Mouse (Mus musculus): ENCODE results near the gene Stbd1. TPM values are rescaled to one million over a fixed set of nuclear protein-coding genes. Genes with fewer than 3 reads are reported as not detected.

Stbd1 gene
- polyA plus RNA-seq, 1 experiment from 2014 or later, result 33.5 TPM

DNA sequence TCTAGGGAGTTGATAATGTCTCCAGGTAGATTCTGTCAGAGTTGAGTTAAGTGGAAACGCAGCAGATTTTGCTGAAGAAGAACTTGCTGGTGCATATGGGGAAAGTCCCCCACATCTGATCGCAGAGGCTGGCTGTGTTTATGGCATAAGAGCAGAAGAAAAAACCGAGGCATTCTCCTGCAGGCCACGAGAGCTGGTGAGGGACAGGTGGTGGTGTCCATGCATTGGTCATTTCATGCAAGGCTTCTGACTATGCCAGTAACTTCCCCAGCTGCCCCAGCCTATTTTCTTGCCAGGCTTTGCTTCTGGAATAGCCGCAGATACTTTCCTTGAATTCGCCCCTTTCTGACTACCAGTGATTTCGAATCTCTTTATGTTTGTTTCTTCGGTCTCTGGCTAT, 6.0 kb upstream of the Stbd1 start:
- Histone ChIP-seq H3K9me3 (replicated peaks) (no peaks in the 10 kb centered on the region), H3K27me3 (peaks cover 4% of the 10 kb centered on the region; the same call in 1 of the 2 replicates), H3K36me3 (no peaks in the 10 kb centered on the region), H3K9ac (no peak overlapping the region), H3K4me2 (no peak overlapping the region), H3K4me3 (replicated peaks) (no peak overlapping the region), H3K27ac (no peak overlapping the region), H3K4me1 (no peaks in the 10 kb centered on the region)
- WGBS, result 92% methylated on average over 8 of the region's 8 CpGs
- no peak for ATAC-seq (replicated peaks; ENCODE audit: low FRiP score)

DNA sequence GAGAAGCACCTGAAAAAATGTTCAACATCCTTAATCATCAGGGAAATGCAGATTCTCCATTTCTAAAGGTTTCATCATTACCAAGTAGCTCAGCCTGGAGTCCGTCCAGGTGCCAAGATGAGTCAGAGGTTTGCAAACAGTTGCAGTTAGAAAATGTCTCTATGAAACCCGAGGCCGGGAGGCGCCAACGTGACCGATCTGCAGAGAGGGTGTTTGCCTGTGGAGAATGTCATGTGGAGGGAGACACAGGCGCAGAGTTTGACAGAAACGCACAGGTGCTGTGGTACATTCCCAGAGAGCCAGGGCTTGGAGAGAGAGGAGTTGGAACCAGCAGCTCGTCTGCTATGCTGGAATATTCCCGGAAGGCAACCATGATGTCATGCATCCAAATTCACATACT, 3.8 kb upstream of the Stbd1 start:
- Histone ChIP-seq H3K4me2 (no peak overlapping the region), H3K27ac (no peak overlapping the region), H3K27me3 (peaks cover 4% of the 10 kb centered on the region; the same call in 1 of the 2 replicates), H3K4me3 (replicated peaks) (no peak overlapping the region), H3K36me3 (no peaks in the 10 kb centered on the region), H3K4me1 (peaks cover 14% of the 10 kb centered on the region), H3K9me3 (replicated peaks) (no peaks in the 10 kb centered on the region), H3K9ac (no peak overlapping the region)
- ATAC-seq (replicated peaks; ENCODE audit: low FRiP score), result no peak
- 73% methylated on average over 10 of the region's 10 CpGs for whole genome bisulfite sequencing

DNA sequence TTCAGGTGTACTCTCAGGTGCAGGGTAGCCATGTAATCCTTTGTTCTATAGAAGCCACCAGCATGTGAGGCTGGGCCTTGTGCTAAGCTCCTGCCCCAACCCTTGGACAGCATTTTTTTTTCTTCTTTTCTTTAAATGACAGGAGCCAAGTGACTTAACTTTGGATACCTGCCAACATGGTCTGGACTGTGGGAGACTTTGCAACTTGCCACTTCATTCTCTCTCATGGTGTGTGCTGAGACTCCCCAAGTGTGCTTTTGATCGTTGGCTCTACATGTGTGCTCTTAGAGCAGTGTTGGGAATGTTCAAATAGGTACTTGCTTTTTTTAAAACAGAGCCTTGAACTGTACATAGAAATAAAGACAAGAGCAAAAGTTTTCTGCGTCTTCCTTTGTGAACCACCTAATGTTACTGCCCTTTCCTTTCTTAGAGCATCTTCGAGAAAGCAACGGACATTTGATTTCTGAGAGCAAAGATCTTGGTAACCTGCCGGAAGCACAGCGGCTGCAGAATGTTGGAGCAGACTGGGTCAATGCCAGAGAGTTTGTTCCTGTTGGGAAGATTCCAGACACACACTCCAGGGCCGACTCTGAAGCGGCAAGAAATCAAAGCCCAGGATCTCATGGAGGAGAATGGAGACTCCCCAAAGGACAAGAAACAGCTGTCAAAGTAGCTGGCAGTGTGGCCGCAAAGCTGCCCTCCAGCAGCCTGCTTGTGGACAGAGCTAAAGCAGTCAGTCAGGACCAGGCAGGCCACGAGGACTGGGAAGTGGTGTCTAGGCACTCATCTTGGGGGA, 1.8 kb downstream of the Stbd1 start:
- Histone ChIP-seq H3K27me3 (peaks cover 8% of the 10 kb centered on the region; the same call in 1 of the 2 replicates), H3K4me2 (peak overlapping the region; percentile 96), H3K4me1 (peaks cover 28% of the 10 kb centered on the region), H3K36me3 (no peaks in the 10 kb centered on the region), H3K9ac (no peak overlapping the region), H3K9me3 (replicated peaks) (no peaks in the 10 kb centered on the region), H3K4me3 (replicated peaks) (peak overlapping the region; percentile 76), H3K27ac (peak overlapping the region; percentile 41)
- 45% methylated on average over 10 of the region's 10 CpGs for WGBS
- no peak for ATAC-seq (replicated peaks; ENCODE audit: low FRiP score)

DNA sequence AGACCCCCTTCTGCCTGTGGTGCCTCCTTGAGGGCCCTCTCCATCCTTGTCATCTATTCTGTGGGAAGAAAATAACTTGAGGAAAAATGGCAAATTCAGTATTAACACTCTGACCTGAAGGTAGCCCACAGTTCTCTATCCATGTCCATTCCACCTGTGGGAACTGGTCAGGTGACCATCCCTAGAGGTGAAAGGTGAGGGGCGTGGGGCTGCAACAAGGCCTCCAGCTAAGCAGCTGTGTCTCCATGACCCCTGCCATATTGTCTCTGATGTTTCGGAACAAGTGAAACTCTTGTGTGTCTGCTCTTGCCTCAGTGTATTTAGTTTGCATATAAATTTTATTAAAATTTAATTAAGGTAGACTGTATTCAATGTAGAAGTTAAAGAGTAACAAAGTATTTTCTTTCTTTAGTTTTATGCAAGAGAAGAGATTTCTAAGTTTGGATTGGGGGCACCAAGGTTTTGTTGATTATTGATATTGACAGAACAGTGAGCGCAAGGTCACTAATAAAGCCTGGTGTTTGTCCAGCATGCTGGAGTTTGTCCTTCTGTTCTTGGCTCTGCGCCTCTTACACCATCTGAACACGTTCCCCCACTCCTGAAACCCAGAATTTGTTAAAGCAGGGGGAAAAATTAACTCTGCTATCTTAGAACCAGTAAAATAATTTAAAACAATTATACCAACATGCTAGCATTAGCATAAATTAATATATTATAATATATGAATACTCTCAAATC, 4.8 kb downstream of the Stbd1 start:
- no peak for ATAC-seq (replicated peaks; ENCODE audit: low FRiP score)
- Histone ChIP-seq H3K4me1 (peaks cover 25% of the 10 kb centered on the region; the same call in 1 of the 2 replicates), H3K9ac (no peak overlapping the region), H3K27ac (no peak overlapping the region), H3K9me3 (replicated peaks) (no peaks in the 10 kb centered on the region), H3K27me3 (0 out of 2 replicates have a peak, but pooled peaks cover 4% of the 10 kb centered on the region), H3K36me3 (no peaks in the 10 kb centered on the region), H3K4me2 (no peak overlapping the region), H3K4me3 (replicated peaks) (no peak overlapping the region)
- 84% methylated on average over 5 of the region's 5 CpGs for WGBS

DNA sequence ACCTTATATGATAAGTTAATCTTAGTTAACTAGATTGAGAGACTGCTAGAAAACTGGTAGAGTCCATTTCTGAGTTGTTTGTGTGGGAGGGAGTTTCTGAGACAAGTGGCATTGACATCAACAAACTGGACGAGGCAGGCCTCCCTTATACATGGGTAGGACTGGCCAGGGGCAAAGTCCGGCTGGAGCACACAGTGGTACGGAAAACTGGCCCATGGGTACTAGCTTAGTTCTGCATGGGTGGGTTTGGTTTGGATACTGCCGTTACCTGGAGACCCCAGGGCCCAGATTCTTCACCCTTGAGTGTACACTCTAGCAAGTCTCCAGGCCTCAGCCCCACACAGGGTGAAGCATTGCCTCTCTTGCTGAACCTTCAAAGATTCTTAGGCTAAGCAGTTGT, 9.9 kb downstream of the Stbd1 start:
- Histone ChIP-seq H3K27ac (no peak overlapping the region), H3K27me3 (no peaks in the 10 kb centered on the region), H3K9me3 (replicated peaks) (no peaks in the 10 kb centered on the region), H3K4me2 (no peak overlapping the region), H3K4me1 (no peaks in the 10 kb centered on the region), H3K9ac (no peak overlapping the region), H3K36me3 (no peaks in the 10 kb centered on the region), H3K4me3 (replicated peaks) (no peak overlapping the region)
- ATAC-seq (replicated peaks; ENCODE audit: low FRiP score), result 0 out of 2 replicates have a peak, but pooled peaks have one; percentile 60
- 81% methylated on average over 4 of the region's 4 CpGs for WGBS

DNA sequence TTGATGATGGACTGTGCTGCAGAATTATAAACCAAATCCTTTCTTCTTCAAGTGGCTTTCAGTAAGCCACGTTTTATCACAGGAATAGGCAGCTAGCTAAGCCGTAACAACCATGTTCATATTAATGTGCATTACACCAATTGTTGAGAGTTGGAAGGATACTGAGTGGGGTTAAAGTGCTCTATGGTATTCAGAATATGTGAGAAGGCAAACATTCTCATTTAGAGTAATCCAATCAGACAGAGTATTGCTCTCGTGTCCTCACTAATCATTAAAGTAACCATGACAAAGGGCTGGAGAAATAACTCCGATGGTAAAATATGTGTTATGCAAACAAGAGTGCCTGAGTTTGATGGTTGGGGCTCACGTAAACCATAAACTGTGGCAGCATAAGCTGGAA, 19.0 kb downstream of the Stbd1 start:
- H3K27me3 ChIP-seq, result no peaks in the 10 kb centered on the region
- no peaks in the 10 kb centered on the region for H3K36me3 ChIP-seq
- no peak overlapping the region for H3K9ac ChIP-seq
- ATAC-seq (replicated peaks; ENCODE audit: low FRiP score), result no peak
- 69% methylated on average over 5 of the region's 5 CpGs for WGBS
- H3K27ac ChIP-seq, result no peak overlapping the region
- H3K9me3 ChIP-seq (replicated peaks), result no peaks in the 10 kb centered on the region
- H3K4me3 ChIP-seq (replicated peaks), result no peak overlapping the region
- no peak overlapping the region for H3K4me2 ChIP-seq
- H3K4me1 ChIP-seq, result no peaks in the 10 kb centered on the region

DNA sequence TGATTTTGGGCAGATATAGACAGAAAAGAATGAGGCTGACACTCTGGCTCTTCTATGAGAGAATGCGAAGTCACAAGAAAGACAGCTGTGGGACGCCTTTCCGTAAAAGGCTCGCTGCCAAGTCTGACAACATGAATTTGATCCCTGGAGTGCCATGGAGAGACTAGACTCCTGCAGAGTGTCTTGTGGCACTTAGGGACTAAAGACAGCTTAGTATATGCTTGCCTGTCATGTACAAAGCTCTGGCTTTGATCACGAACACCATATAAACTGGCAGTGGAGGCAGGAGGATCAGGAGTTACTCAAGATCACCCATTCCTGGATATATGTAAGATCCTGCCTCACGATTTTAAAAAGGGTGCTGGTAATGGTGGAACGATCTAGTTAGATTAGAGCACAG, 25.1 kb downstream of the Stbd1 start:
- Histone ChIP-seq H3K4me3 (replicated peaks) (no peak overlapping the region), H3K27me3 (no peaks in the 10 kb centered on the region), H3K36me3 (no peaks in the 10 kb centered on the region), H3K27ac (no peak overlapping the region), H3K4me1 (no peaks in the 10 kb centered on the region), H3K9me3 (replicated peaks) (no peaks in the 10 kb centered on the region), H3K4me2 (no peak overlapping the region), H3K9ac (no peak overlapping the region)
- ATAC-seq (replicated peaks; ENCODE audit: low FRiP score), result no peak
- WGBS, result 83% methylated on average over 7 of the region's 7 CpGs

DNA sequence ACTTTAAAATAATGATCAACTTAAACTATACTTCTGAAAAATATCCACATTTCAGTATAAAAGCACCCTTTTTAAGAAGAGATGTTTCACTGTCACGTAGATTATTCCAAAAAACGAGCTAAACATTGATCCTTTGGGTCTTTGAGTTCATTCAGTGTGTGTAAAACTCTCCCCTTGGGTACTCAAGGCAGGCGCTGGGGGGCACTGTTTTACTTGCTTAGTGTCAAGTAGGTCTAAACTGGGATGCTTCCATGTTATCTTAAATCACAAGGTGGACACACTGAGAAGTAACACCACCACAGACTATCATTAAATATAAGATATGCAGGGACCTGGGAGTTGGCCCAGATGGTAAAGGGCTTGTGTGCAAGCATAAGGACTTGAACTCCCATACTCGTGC, 30.7 kb downstream of the Stbd1 start:
- Histone ChIP-seq H3K27me3 (no peaks in the 10 kb centered on the region), H3K4me1 (no peaks in the 10 kb centered on the region), H3K36me3 (no peaks in the 10 kb centered on the region), H3K4me3 (replicated peaks) (no peak overlapping the region), H3K9ac (no peak overlapping the region), H3K27ac (no peak overlapping the region), H3K4me2 (no peak overlapping the region), H3K9me3 (replicated peaks) (no peaks in the 10 kb centered on the region)
- ATAC-seq (replicated peaks; ENCODE audit: low FRiP score), result no peak
- WGBS, result 71% methylated on average over 4 of the region's 4 CpGs

DNA sequence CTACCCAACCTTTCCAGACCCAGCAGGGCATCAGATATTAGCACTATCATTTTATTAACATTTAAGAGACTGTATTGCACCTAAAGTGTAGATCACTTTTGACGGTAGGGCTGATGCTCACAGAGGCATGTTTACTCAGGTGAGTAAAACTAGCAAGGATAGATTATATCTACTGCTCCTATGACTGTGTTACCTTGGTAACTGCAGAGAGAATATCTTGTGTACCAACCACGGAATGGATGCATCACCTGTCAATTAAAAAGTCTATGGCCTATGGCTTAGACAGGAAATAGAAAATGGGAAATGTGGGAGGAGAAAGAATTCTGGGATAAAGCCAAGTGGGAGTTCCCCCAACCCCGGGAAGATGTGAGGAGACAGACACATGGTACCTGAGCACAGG, 32.1 kb downstream of the Stbd1 start:
- H3K27me3 ChIP-seq, result no peaks in the 10 kb centered on the region
- H3K4me3 ChIP-seq (replicated peaks), result no peak overlapping the region
- no peak overlapping the region for H3K4me2 ChIP-seq
- no peaks in the 10 kb centered on the region for H3K9me3 ChIP-seq (replicated peaks)
- no peak overlapping the region for H3K27ac ChIP-seq
- H3K4me1 ChIP-seq, result no peaks in the 10 kb centered on the region
- H3K36me3 ChIP-seq, result no peaks in the 10 kb centered on the region
- H3K9ac ChIP-seq, result no peak overlapping the region
- 73% methylated on average over 3 of the region's 3 CpGs for WGBS
- ATAC-seq (replicated peaks; ENCODE audit: low FRiP score), result no peak

DNA sequence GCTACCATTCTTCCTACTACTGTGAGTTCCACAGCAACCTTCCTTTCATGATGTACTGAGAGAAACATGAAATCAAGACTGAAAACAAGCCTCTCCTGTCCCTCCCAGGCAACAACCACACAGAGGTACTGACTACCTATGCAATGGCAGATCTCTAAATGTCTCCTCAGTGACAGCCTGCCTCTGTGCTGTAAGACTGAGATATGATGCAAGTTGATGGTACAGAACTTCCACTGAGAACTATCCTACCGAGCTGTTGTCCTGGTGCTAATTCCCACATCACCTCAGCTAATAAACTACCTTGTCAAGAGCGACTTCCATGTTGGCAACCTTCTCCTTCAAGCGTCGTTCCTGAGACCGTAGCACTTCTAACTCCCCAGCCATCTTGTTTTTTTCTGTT, 33.0 kb downstream of the Stbd1 start:
- Histone ChIP-seq H3K9me3 (replicated peaks) (no peaks in the 10 kb centered on the region), H3K36me3 (no peaks in the 10 kb centered on the region), H3K27ac (no peak overlapping the region), H3K4me3 (replicated peaks) (no peak overlapping the region), H3K27me3 (no peaks in the 10 kb centered on the region), H3K9ac (no peak overlapping the region), H3K4me2 (no peak overlapping the region), H3K4me1 (no peaks in the 10 kb centered on the region)
- ATAC-seq (replicated peaks; ENCODE audit: low FRiP score), result no peak
- 73% methylated on average over 5 of the region's 5 CpGs for WGBS

DNA sequence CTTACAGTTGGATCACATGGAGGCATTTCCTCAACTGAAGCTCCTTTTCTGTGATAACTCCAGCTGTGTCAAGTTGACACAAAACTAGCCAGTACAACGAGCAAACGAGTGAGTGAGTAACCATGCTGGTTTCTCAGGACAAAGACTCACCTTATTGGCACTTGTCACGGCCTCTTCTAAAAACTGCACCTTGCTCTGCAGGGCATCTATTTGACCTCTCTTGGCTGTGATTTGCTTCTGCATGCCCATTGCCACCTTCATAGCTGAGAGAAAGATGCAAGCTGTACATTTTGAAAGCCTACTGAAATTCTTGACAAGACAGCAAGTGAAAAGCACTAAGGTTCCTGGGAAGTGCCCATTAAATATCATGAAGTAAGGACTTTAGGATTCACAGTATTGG, 38.0 kb downstream of the Stbd1 start:
- WGBS, result 87% methylated on average over 3 of the region's 3 CpGs
- ATAC-seq (replicated peaks; ENCODE audit: low FRiP score), result no peak
- no peak overlapping the region for H3K4me2 ChIP-seq
- no peak overlapping the region for H3K4me3 ChIP-seq (replicated peaks)
- H3K9ac ChIP-seq, result no peak overlapping the region
- H3K4me1 ChIP-seq, result no peaks in the 10 kb centered on the region
- no peak overlapping the region for H3K27ac ChIP-seq
- no peaks in the 10 kb centered on the region for H3K27me3 ChIP-seq
- no peaks in the 10 kb centered on the region for H3K9me3 ChIP-seq (replicated peaks)
- H3K36me3 ChIP-seq, result no peaks in the 10 kb centered on the region

All from kidney, embryonic 15.5 days (tissue).